Mouse (Mus musculus) cerebellum, adult 2 months (tissue): ENCODE data around the gene Lrrc55.

Source experiments
- CTCF ChIP-seq: fragments of 200-500 bp; IDR thresholded peaks from 2 replicates; pipeline ENCODE4 v1.5.1; 2011; ENCODE audit warnings: low read depth, mild to moderate bottlenecking, control low read depth, low read length, moderate library complexity, borderline replicate concordance; ENCODE audit not compliant: insufficient read depth
- POLR2A ChIP-seq: fragments of 200-500 bp; IDR thresholded peaks from 2 replicates; pipeline ENCODE4 v1.6.1; 2011; ENCODE audit warnings: low read length, control low read depth, borderline replicate concordance; ENCODE audit not compliant: insufficient read depth

- TF ChIP-seq CTCF (no peak), POLR2A (no peak)
These were observed 41.2 kb upstream of the Lrrc55 start for GRCm38 (mm10) chr2:85238068-85238667.
